Mouse (Mus musculus): ENCODE results near the gene Slc43a1. TPM values are rescaled to one million over a fixed set of nuclear protein-coding genes. Genes with fewer than 3 reads are reported as not detected.
A peak's percentile ranks its signal among the peaks of the same experiment; 100 is the strongest.

The Slc43a1 gene
- total and polyA plus RNA-seq, 2 experiments from 2014 or later = 0.46 to 1.8 TPM

- Histone ChIP-seq H3K4me1 (ENCODE audit: insufficient read depth, low read length) (peaks cover 13% of the 10 kb centered on the region; the same call in 1 of the 2 replicates), H3K36me3 (ENCODE audit: insufficient read depth, low read length) (no peaks in the 10 kb centered on the region), H3K9ac (replicated peaks; ENCODE audit: low read length, poor library complexity, severe bottlenecking) (peak overlapping the region; percentile 34; the same call in 1 of the 2 replicates), H3K9me3 (ENCODE audit: low read length) (no peaks in the 10 kb centered on the region), H3K27ac (ENCODE audit: low read depth, low read length) (no peak overlapping the region), H3K4me2 (ENCODE audit: low read depth, low read length, poor library complexity, severe bottlenecking) (peak overlapping the region; percentile 96), H3K4me3 (ENCODE audit: low read depth, low read length) (peak overlapping the region; percentile 58), H3K27me3 (ENCODE audit: insufficient read depth, low read length) (peaks cover 30% of the 10 kb centered on the region)
- DNase-seq (ENCODE audit: low spot score) = no peak
- 12% methylated on average over 20 of the region's 23 CpGs for WGBS
- ATAC-seq (ENCODE audit: low FRiP score) = 0 out of 2 replicates have a peak, but pooled peaks have one; percentile 3
- TF ChIP-seq CTCF (IDR thresholded peaks at IDR 0.05) = no peak
Measured at GRCm38 (mm10) chr2:84885084-84886055, 46.7 kb downstream of the Slc43a1 start.

- 1% methylated on average over 33 of the region's 35 CpGs for WGBS
- Histone ChIP-seq H3K4me2 (ENCODE audit: low read depth, low read length, poor library complexity, severe bottlenecking) (peak within 1 kb of the TSS; percentile 96), H3K9ac (replicated peaks; ENCODE audit: low read length, poor library complexity, severe bottlenecking) (peak within 1 kb of the TSS; percentile 44), H3K36me3 (ENCODE audit: insufficient read depth, low read length) (no peaks in the 10 kb centered on the region), H3K27ac (ENCODE audit: low read depth, low read length) (no peak within 1 kb of the TSS), H3K9me3 (ENCODE audit: low read length) (no peaks in the 10 kb centered on the region), H3K4me3 (ENCODE audit: low read depth, low read length) (peak within 1 kb of the TSS; percentile 58), H3K27me3 (ENCODE audit: insufficient read depth, low read length) (peaks cover 35% of the 10 kb centered on the region), H3K4me1 (ENCODE audit: insufficient read depth, low read length) (peaks cover 13% of the 10 kb centered on the region; the same call in 1 of the 2 replicates)
- no peak for TF ChIP-seq CTCF (IDR thresholded peaks at IDR 0.05)
- DNase-seq (ENCODE audit: low spot score) = no peak
- ATAC-seq (ENCODE audit: low FRiP score) = peak; percentile 15
Measured at GRCm38 (mm10) chr2:84886234-84886731, 47.6 kb downstream of the Slc43a1 start, which contains the start of gene Rtn4rl2. TSS of gene Rtn4rl2 (minus strand) at chr2:84886710.

- H3K9me3 ChIP-seq (ENCODE audit: low read length) = no peaks in the 10 kb centered on the region
- H3K4me2 ChIP-seq (ENCODE audit: low read depth, low read length, poor library complexity, severe bottlenecking) = peak overlapping the region; percentile 96
- H3K36me3 ChIP-seq (ENCODE audit: insufficient read depth, low read length) = no peaks in the 10 kb centered on the region
- DNase-seq (ENCODE audit: low spot score) = peak; percentile 66
- ATAC-seq (ENCODE audit: low FRiP score) = peak; percentile 45
- H3K27ac ChIP-seq (ENCODE audit: low read depth, low read length) = no peak overlapping the region
- H3K9ac ChIP-seq (replicated peaks; ENCODE audit: low read length, poor library complexity, severe bottlenecking) = peak overlapping the region; percentile 34; the same call in 1 of the 2 replicates
- H3K4me1 ChIP-seq (ENCODE audit: insufficient read depth, low read length) = peaks cover 13% of the 10 kb centered on the region; the same call in 1 of the 2 replicates
- 1% methylated on average over 14 of the region's 39 CpGs for WGBS
- peaks cover 35% of the 10 kb centered on the region for H3K27me3 ChIP-seq (ENCODE audit: insufficient read depth, low read length)
- no peak for TF ChIP-seq CTCF (IDR thresholded peaks at IDR 0.05)
- H3K4me3 ChIP-seq (ENCODE audit: low read depth, low read length) = peak overlapping the region; percentile 58
Measured at GRCm38 (mm10) chr2:84886821-84887281, 48.2 kb downstream of the Slc43a1 start.

DNA sequence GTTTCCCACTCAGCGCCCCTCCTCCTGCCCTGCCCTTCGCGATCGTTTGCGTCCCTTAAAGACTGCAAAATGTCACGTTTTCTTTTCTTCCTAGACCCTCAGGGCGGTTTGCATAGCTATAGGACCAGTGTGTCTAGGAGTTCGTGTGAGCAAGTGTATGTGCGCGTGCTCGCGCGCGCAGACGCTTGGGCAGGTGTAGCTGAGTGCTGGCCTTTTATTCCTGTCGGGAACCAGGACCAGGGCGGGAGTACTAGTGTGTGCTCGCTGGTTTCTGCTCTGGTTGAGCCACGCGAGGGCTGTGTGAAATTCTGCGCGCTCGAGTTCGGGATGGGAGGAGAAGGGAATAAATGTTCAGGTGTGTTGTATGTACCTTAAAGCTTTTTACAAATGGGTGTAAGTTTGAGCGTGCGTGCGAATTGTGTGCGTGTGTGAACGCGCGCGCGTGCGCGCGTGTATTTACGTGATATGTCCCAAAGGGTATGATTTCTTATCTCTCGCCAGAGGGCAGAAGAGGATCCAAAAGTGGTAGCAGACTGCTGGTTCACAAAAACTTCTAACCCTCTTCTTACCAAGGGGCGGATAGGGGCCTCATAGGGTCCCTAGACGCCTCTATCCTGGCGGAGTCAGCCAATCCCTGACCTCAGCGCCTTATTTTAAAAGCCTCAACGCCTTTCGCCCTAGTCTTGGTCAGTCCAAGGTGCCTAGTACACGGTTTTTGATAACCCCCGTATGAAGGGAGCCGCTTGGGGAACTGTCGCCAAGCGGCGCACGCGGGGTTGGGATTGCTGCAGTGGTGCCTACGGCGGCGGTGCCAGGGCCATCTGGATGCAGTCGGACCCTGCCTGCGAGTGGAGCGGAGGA, 49.0 kb downstream of the Slc43a1 start:
- no peaks in the 10 kb centered on the region for H3K36me3 ChIP-seq (ENCODE audit: insufficient read depth, low read length)
- WGBS = under 1% methylated on average over 58 of the region's 58 CpGs
- peaks cover 35% of the 10 kb centered on the region for H3K27me3 ChIP-seq (ENCODE audit: insufficient read depth, low read length)
- no peak overlapping the region for H3K27ac ChIP-seq (ENCODE audit: low read depth, low read length)
- H3K4me1 ChIP-seq (ENCODE audit: insufficient read depth, low read length) = peaks cover 13% of the 10 kb centered on the region; the same call in 1 of the 2 replicates
- peak; percentile 21; the same call in 1 of the 2 replicates for ATAC-seq (ENCODE audit: low FRiP score)
- H3K9ac ChIP-seq (replicated peaks; ENCODE audit: low read length, poor library complexity, severe bottlenecking) = peak overlapping the region; percentile 44; the same call in 1 of the 2 replicates
- peak; percentile 78 for DNase-seq (ENCODE audit: low spot score)
- H3K4me3 ChIP-seq (ENCODE audit: low read depth, low read length) = peak overlapping the region; percentile 58
- H3K4me2 ChIP-seq (ENCODE audit: low read depth, low read length, poor library complexity, severe bottlenecking) = peak overlapping the region; percentile 96
- no peaks in the 10 kb centered on the region for H3K9me3 ChIP-seq (ENCODE audit: low read length)
- peak; percentile 46 for TF ChIP-seq CTCF (IDR thresholded peaks at IDR 0.05)

GRCm38 (mm10) chr2:84888657-84889315, 50.1 kb downstream of the Slc43a1 start:
- no peaks in the 10 kb centered on the region for H3K36me3 ChIP-seq (ENCODE audit: insufficient read depth, low read length)
- peak overlapping the region; percentile 46 for H3K4me2 ChIP-seq (ENCODE audit: low read depth, low read length, poor library complexity, severe bottlenecking)
- no peak overlapping the region for H3K27ac ChIP-seq (ENCODE audit: low read depth, low read length)
- under 1% methylated on average over 28 of the region's 28 CpGs for WGBS
- DNase-seq (ENCODE audit: low spot score) (peak; percentile 74), ATAC-seq (ENCODE audit: low FRiP score) (no peak)
- peak overlapping the region; percentile 1; the same call in 1 of the 2 replicates for H3K9ac ChIP-seq (replicated peaks; ENCODE audit: low read length, poor library complexity, severe bottlenecking)
- H3K9me3 ChIP-seq (ENCODE audit: low read length) = no peaks in the 10 kb centered on the region
- peak overlapping the region; percentile 25 for H3K4me3 ChIP-seq (ENCODE audit: low read depth, low read length)
- peaks cover 10% of the 10 kb centered on the region; the same call in 1 of the 2 replicates for H3K4me1 ChIP-seq (ENCODE audit: insufficient read depth, low read length)
- H3K27me3 ChIP-seq (ENCODE audit: insufficient read depth, low read length) = peaks cover 27% of the 10 kb centered on the region
- peak; percentile 62 for TF ChIP-seq CTCF (IDR thresholded peaks at IDR 0.05)

Measured in midbrain, postnatal 0 days (tissue).